Mouse (Mus musculus): ENCODE measurements around the gene Hist2h3c1. TPM values are rescaled to one million over a fixed set of nuclear protein-coding genes. Genes with fewer than 3 reads are reported as not detected.
A peak's percentile ranks its signal among the peaks of the same experiment; 100 is the strongest.

Hist2h3c1 gene
- total RNA-seq, 2 experiments from 2014 or later: 4.4 TPM; not detected in 1

GRCm38 (mm10) chr3:96230910-96231757 lies 15.4 kb upstream of the Hist2h3c1 start:
- ATAC-seq (replicated peaks; ENCODE audit: low FRiP score, low TSS enrichment, poor library complexity, severe bottlenecking): peak; percentile 50

GRCm38 (mm10) chr3:96231758-96232120 lies 14.7 kb upstream of the Hist2h3c1 start:
- ATAC-seq (replicated peaks; ENCODE audit: low FRiP score, low TSS enrichment, poor library complexity, severe bottlenecking): no peak

- ATAC-seq (replicated peaks; ENCODE audit: low FRiP score, low TSS enrichment, poor library complexity, severe bottlenecking): no peak
Measured at GRCm38 (mm10) chr3:96234914-96235313, 11.6 kb upstream of the Hist2h3c1 start.

GRCm38 (mm10) chr3:96235836-96236235 lies 10.6 kb upstream of the Hist2h3c1 start:
- no peak for ATAC-seq (replicated peaks; ENCODE audit: low FRiP score, low TSS enrichment, poor library complexity, severe bottlenecking)

GRCm38 (mm10) chr3:96236834-96237334 lies 9.6 kb upstream of the Hist2h3c1 start:
- ATAC-seq (replicated peaks; ENCODE audit: low FRiP score, low TSS enrichment, poor library complexity, severe bottlenecking): no peak

- no peak for ATAC-seq (replicated peaks; ENCODE audit: low FRiP score, low TSS enrichment, poor library complexity, severe bottlenecking)
Measured at GRCm38 (mm10) chr3:96237335-96237903, 9.1 kb upstream of the Hist2h3c1 start.

GRCm38 (mm10) chr3:96237904-96238511 lies 8.5 kb upstream of the Hist2h3c1 start:
- ATAC-seq (replicated peaks; ENCODE audit: low FRiP score, low TSS enrichment, poor library complexity, severe bottlenecking): peak; percentile 11

GRCm38 (mm10) chr3:96238954-96239793 lies 7.3 kb upstream of the Hist2h3c1 start, which contains the start of gene Hist2h3c2:
Gene Hist2h3c2 (minus strand): TSS chr3:96239127.
- peak; percentile 75 for ATAC-seq (replicated peaks; ENCODE audit: low FRiP score, low TSS enrichment, poor library complexity, severe bottlenecking)

- ATAC-seq (replicated peaks; ENCODE audit: low FRiP score, low TSS enrichment, poor library complexity, severe bottlenecking): peak; percentile 62
Measured at GRCm38 (mm10) chr3:96239949-96240798, 6.3 kb upstream of the Hist2h3c1 start, which contains the start of gene Hist2h2aa2. Gene Hist2h2aa2 (minus strand): TSS chr3:96240276.

GRCm38 (mm10) chr3:96240799-96241197 lies 5.7 kb upstream of the Hist2h3c1 start:
- ATAC-seq (replicated peaks; ENCODE audit: low FRiP score, low TSS enrichment, poor library complexity, severe bottlenecking): no peak

GRCm38 (mm10) chr3:96243921-96244572 lies 2.4 kb upstream of the Hist2h3c1 start:
- ATAC-seq (replicated peaks; ENCODE audit: low FRiP score, low TSS enrichment, poor library complexity, severe bottlenecking): no peak

GRCm38 (mm10) chr3:96245003-96245886 lies 1.2 kb upstream of the Hist2h3c1 start, which contains the start of gene Hist2h2aa1:
Gene Hist2h2aa1 (plus strand): TSS chr3:96245497.
- peak; percentile 71 for ATAC-seq (replicated peaks; ENCODE audit: low FRiP score, low TSS enrichment, poor library complexity, severe bottlenecking)

- peak; percentile 72 for ATAC-seq (replicated peaks; ENCODE audit: low FRiP score, low TSS enrichment, poor library complexity, severe bottlenecking)
Measured at GRCm38 (mm10) chr3:96246018-96246417, 467 bp upstream of the Hist2h3c1 start.

GRCm38 (mm10) chr3:96247356-96248140 lies 1.1 kb downstream of the Hist2h3c1 start:
- ATAC-seq (replicated peaks; ENCODE audit: low FRiP score, low TSS enrichment, poor library complexity, severe bottlenecking): no peak

- no peak for ATAC-seq (replicated peaks; ENCODE audit: low FRiP score, low TSS enrichment, poor library complexity, severe bottlenecking)
Measured at GRCm38 (mm10) chr3:96248141-96249033, 1.9 kb downstream of the Hist2h3c1 start.

Data from megakaryocyte-erythroid progenitor cell, adult 5-6 weeks (primary cell).